Mouse (Mus musculus) heart, postnatal 4 days (tissue): ENCODE measurements around the gene Mtmr6. TPM values are rescaled to one million over a fixed set of nuclear protein-coding genes. Genes with fewer than 3 reads are reported as not detected.
"Not testable (repeated sequence)": the region's sequence is repeated elsewhere in the genome, so short reads cannot be mapped to it uniquely, and the experiment has no call there.

Source experiments
- DNase-seq: peaks from one replicate; pipeline ENCODE4 v3.0.0; 2021
- microRNA-seq, 2 experiments: library from miRNA; unstranded; fragments of <30 nt; microRNA quantifications; one replicate each; pipeline ENCODE4 v1.2.0; 2021 to 2022
- total RNA-seq, 2 experiments: library from RNA; stranded (reverse); gene quantifications; 2 replicates each; pipeline ENCODE4 v1.2.3; 2021

Mtmr6 gene
- total RNA-seq, 2 experiments from 2014 or later = 27.3 TPM

DNA sequence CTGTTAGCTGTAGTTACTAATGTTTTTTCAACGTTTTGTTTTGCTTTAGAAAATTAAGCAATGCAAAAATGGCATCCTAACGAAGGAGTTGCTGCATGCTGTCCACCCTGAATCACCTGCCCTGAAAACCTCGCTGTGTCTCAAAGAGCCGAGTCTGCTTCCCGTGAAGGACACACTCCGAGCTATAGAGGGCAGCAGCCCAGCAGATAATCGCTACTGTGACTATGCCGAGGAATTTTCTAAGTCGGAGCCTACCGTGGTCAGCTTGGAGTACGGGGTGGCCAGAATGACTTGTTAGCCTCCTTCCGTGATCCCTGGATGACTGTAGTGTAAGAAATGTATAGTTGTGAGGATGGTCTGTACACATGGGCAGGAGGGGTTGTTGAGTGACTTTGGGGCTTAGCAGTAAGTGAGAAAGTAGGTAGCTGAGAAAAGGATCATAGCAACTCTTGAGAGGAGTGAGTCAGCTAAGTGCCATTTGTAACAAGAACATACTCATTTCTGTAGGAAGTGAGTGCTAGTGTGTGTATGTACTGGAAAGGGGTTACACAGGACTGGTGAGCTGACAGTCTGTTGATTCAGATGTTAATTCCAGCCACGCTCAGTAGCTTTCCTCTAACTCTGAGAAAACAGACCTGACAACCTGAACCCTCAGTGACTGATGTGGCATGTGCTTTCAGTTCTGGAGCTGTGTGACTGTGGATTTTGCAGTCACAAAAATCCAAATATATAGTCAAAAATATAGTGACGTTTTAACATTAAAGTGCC is 35.4 kb downstream of the Mtmr6 start:
- DNase-seq = no peak

DNA sequence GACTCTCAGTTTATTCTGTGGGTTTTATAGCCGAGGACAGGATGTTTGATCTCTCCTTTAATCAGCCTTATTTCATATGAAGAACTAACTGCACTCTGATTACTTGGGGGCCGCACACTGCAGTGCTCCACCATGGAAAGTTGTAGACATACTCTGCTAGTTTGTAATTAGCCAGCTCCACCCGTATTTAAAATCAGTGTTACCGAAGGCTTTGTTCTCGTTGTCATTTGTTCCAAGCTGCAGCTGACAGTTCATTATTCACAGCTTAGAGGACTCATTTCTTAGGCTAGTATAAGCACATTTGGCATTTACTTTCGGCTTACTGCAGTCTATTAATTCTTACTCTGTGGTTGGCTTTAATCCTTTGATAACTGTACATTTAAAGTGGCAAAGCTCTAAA is 36.0 kb downstream of the Mtmr6 start:
- no peak for DNase-seq

DNA sequence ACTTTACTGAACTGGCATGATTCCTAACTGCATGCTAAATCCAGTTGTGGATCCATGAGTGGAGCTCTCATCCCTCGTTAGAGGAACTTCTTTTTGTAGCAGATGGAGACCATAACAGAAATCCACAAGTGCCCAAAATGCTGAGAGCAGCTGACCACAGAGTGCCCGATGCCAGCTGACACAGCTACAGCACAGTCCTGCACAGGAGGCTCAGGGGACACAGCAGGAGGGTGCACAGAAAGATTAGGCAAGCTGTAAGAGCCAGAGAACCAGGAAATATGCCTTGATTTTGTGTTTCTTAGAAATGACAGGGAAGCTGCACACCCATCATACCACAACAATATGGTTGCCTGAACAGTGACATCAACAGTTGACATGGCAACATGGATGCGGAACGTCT is 37.4 kb downstream of the Mtmr6 start:
- DNase-seq = no peak

DNA sequence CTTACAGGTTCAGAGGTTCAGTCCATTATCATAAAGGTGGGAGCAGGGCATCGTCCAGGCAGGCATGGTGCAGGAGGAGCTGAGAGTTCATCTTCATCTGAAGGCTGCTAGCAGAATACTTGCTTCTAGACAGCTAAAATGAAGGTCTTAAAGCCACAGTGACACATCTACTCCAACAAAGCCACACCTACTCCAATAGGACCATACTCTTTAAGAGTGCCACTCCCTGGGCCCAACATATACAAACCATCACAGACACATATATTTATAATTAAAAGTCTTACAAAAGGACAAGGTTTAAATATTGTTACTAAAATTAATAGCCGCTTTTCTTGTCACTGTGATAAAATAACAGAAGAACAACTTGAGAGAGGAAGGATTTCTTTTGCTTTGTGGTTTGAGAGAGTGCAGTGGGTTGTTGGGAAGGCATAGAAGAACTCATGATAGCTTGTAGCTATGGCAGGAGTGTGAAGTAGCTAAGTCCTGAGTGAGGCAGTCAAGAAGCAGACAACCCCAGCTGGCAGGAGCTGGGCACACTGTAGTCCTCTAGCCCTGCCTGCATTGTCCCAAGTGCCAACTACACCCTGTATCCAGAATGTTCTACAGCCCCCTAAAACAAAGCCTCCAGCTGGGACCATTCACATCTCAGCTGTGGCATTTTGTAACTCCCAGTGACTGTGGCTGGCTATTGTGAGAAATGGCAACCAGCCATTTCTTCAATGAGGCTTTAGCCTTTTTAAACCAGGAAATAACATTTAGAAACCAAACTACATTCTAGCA is 39.6 kb downstream of the Mtmr6 start:
- no peak for DNase-seq

DNA sequence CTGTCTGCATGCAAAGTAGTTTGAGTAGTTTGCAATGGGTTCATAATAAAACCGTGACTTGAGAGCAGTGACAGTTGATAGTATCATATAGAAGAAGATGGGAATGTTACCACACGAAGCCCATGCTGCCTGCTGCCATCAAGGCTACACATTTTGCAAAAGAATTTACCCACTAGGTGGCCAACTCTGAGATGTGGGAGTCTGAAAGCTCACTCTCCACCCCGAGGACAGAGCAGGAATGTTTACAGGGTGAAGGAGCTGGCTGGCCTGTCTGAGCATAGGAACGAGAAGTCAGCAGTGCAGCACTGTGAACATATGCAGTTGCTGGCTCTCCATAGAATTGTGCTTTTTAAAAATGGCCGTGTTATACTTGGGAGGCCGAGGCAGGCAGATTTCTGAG is 43.1 kb downstream of the Mtmr6 start:
- no peak for DNase-seq

DNA sequence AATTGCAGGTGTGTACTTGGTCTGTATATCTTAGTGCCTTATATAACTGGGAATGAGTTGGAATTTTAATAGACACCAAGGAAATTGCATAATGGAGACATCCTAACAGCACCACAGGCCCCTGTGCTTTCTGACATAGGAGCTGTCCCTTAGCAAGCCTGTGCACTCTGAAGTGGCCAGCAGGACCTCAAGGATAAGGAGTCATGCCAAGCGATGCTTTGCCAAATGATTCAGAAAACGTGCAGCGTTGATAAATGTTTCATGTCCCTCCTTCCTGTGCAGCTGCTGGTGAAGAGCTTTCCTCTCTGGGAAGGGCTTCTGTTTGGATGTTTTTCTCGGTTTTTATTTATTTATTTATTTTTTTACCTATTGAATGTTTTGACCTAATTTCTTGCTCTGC is 45.7 kb downstream of the Mtmr6 start:
- DNase-seq = no peak

DNA sequence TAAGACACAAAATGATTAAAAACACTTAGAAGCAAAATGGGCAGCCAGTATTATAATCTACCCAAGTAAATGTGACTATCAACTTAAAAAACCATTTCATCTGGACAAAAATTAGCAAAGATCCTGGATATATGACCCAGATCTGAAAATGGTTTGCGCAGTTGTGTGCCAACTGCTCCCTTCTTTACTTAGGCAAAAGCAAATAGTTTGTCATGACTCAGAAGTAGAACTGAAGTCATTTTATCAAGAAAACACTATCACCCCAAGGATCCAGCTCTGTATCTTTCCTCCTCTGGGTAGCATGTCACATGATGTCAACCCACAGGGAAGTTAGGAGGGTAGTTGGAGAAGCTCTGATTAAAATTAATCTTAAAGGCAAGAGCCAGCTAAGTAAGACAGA is 54.2 kb downstream of the Mtmr6 start:
- no peak for DNase-seq

DNA sequence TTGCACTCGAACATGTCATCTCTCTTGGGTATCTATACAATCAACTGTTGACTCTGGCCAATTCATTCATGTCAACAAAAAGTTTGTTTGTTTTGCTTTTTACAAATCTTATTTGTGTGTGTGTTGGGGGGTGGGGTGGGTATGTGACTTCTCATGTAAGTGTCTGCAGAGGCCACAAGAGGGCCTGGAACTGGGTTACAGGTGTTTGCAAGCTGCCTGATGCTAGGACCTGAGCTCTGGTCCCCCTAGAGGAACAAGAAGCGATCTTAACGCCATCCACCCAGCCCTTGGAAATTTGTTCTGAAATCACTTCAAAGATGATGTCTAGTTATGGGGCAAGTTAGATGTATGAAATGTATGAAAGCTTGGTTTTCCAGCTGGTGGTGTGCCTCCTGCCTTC is 55.8 kb downstream of the Mtmr6 start:
- DNase-seq = no peak

DNA sequence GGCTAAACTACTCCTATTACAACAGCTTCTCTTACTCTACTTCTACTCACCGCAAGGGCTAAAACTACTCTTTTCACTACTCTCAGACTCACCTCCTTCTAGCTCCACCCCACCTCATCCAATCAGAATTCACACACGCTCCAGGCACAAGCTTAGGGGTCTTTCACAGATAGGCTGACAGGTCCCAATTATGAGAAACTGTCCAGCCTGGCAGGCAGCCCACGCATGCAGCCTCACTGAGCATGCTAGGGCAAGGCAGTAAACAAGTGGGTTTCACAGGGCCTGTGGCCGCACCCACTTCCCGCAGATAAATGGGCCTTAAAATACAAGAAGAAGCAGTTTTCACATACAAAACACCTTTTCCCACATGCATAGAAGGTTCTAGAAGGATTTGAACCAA is 75.0 kb downstream of the Mtmr6 start:
- not testable (repeated sequence) for DNase-seq

DNA sequence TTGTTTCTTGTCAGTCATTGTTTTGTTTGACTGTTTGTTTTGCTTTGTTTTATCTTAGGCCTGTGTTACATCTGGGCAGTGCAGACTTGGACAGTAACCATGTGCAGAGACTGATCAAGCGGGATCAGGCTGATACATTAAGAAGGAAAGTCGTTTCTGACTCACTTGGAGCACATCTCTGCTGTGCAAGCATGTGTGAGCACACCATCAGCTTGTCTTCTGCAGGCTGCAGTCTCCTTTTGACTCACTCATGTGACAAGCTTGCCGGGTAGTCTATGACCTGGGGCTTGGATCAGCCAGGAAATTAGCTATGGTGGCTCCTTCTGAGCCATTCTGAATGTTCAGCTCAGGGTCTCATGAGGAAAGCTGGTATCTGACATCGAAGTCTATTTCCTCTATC is 75.5 kb downstream of the Mtmr6 start:
- DNase-seq = no peak

DNA sequence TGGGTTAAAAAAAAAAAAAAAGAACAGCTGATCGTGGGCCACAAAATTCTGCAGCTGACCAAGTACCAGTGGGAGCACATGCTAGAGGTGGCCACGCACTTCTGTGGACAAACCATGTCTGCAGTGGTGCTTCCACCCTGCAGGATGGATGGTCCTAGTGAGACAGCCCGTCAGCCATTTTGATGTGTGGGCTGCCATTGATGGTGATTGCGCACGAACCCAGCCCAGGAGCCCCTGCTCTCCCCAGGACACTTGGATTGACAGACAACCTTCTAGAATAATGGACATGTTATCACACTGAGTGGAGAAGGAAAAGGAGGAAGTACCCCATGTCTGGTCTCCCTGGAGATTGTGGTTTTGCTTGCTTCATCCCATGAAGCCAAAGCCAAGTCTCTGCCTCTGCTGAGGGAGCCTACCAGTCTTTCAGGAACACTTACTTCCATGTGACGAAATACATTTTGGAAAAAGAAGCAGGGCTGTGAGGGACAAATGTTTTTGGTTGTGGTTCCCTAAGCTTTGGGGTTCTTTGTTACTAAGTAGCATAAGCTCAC is 80.4 kb downstream of the Mtmr6 start:
- no peak for DNase-seq

Small RNA genes within 50 kb of the gene (microRNA-seq; reads per million reads assigned to microRNA genes)
- 0 reads per million in 2 experiments for gene Mir719

Other genes with a start within 250 kb of the Mtmr6 start
- gene Atp8a2, start 68.0 kb upstream of the Mtmr6 start, total RNA-seq = 1 to 10 TPM; 5.6 to 8.1 TPM
- not detected for gene Nupl1, start 13.8 kb upstream of the Mtmr6 start, total RNA-seq
- gene Gm49336, start 13.7 kb upstream of the Mtmr6 start, total RNA-seq = 10 to 100 TPM; 50.0 to 50.6 TPM
- gene Amer2, start 108.0 kb downstream of the Mtmr6 start, total RNA-seq = under 1 TPM; 0.07 to 0.10 TPM